Mouse (Mus musculus) retina, embryonic 14.5 days (tissue): ENCODE data around the gene Olfr77.

Source experiments
- DNase-seq: peaks from one replicate; pipeline ENCODE4 v3.0.0-alpha.2; 2015; ENCODE audit warnings: low spot score

The Olfr77 gene

GRCm38 (mm10) chr9:19916565-19916964, at the start of gene Olfr77:
Gene Olfr77 (plus strand): TSS chr9:19916865.
- DNase-seq: no peak

GRCm38 (mm10) chr9:19887904-19888303, 28.8 kb upstream of the Olfr77 start, which contains the start of gene Olfr862:
Gene Olfr862 (minus strand): TSS chr9:19888004.
- DNase-seq: no peak

- no peak for DNase-seq
Observed at GRCm38 (mm10) chr9:19911170-19911569, 5.5 kb upstream of the Olfr77 start.
